Mouse (Mus musculus) heart, adult 18-20 months (tissue): ENCODE data around the gene Prickle4. TPM values are rescaled to one million over a fixed set of nuclear protein-coding genes. Genes with fewer than 3 reads are reported as not detected.
"Not testable (repeated sequence)": the region's sequence is repeated elsewhere in the genome, so short reads cannot be mapped to it uniquely, and the experiment has no call there.

Experiments used
- DNase-seq, 2 experiments: peaks; one replicate each; pipeline ENCODE4 v3.0.0; 2021 to 2022; ENCODE audit warnings: mixed read lengths in 1 of 2
- total RNA-seq, 2 experiments: library from RNA; stranded (reverse); gene quantifications; 2 replicates each; pipeline ENCODE4 v1.2.3; 2021

Gene Prickle4
- total RNA-seq, 2 experiments from 2014 or later: 4.3 to 5.1 TPM

DNA sequence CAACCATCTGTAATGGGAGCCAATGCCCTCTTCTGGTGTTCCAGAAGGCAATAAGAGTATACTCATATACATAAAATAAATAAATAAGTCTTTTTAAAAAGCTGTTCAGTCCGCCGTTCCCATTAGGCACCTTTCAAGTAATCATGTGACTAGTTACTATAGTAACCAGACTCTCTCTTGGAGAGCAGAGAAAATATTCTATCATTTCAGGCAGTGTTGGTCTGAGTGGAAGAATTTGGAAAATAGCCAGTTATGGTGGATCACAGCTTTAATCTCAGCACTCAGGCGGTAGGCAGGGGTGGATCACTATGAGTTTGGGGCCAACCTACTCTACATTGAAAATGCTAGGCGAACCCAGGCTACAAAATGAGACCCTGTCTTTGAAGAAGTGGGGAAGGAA is 25.4 kb downstream of the Prickle4 start:
- no peak for DNase-seq

DNA sequence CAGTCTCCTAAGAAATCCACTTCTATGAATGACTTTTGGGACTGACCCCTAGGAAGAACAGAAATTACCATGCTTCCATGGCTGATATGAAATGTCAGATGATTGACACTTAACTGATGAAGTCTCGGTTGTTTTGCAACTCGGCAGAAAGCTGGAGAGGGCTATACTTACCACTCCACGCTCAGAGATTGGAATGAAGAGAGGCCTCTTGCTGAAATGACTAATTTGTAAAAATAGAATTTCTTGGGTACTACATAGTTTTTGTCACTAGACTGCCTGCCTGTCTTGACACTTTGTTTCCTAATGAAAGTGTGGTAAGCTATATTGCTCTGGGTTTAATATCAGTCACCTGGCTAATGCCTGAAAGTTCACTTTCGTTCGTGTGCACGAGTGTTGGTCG is 30.1 kb downstream of the Prickle4 start:
- no peak for DNase-seq

DNA sequence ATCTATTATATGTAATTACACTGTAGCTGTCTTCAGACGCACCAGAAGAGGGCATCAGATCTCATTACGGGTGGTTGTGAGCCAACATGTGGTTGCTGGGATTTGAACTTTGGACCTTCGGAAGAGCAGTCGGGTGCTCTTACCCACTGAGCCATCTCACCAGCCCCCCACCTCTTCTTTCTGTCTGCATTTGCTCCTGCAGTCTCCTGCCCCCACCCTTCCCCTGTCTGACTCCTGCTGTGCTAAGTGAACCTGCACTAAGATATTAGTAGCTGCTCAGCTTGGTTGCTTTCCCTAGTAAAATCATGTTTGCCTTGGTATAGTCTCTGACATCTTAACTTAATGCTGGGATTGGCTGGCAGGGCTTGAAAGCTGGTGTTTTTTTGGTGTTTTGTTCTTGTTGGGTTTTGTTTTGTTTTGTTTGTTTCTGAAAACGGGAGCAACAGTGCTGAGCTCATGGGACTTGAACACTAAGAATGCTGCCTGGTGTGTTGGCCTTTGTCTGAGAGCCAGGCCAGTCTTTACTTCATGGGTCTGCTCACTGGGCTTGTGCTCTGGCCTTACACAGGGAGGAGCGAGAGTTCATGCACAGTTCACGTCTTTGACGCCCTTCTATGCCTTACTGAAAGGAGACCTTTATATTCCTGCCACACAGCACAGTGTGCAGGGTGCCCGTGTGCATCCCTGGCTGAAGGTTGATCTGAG is 31.4 kb downstream of the Prickle4 start:
- DNase-seq: no peak

DNA sequence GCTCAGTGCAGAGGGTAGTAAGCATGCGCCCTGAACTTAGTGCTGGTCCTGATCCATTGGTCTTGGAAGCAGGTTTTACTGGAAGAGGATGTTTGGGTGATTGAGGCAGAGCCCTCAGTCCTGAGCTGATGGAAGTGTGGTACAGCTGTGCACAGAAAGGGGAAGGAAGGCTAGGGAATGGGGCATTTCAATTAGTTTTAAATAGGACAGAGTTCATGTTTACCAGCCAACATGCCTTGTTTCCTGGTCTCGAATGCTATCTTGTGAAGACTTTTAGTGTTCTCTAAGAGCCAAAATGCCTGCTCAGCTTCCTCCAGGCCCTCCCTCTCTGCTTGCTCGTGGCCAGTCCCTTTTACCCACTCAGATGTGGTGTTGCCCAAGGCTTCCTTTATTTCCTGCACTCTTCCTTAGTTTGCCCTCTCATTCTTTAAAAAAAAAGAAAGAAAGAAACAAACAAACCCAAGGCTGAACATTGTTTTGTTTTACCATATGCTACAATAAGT is 35.7 kb downstream of the Prickle4 start:
- DNase-seq: peak in 1 of 2 experiments; percentile 34

DNA sequence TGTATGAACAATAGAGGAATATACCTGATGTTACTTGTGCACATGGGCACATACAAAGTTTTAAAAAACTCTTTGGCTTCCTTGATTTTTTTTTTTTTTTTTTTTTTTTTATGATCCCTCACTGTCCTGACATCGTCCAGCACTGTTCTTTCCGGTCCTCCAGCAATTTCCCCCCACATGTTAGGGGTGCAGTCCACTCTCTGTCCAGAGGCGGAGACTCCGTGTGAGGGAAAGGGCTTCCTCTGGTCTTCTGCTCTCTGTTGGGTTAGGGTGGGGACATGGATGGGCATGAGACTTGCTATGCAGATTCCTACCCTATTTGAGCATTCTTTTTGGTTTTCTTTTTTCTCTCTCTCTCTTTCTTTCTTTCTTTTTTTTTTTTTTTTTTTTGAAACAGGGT is 36.6 kb downstream of the Prickle4 start:
- no peak for DNase-seq

DNA sequence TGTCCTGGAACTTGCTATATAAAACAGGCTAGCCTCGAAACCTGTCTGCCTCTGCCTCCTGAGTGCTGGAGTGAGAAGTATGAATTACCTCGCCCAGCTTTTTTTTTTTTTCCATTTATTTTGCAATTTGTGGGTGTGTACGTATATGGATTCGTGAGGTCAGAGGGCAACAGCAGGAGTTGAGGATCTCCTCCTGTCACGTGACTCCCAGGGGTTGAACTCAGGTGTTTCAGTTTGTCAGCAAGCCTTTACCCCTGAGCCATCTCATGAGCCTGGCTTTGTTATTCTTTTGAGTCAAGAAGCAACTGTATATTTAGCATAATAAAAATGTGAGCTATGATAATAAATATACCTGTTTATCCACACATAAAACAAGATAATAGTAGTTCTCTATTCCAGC is 38.8 kb downstream of the Prickle4 start:
- no peak for DNase-seq

DNA sequence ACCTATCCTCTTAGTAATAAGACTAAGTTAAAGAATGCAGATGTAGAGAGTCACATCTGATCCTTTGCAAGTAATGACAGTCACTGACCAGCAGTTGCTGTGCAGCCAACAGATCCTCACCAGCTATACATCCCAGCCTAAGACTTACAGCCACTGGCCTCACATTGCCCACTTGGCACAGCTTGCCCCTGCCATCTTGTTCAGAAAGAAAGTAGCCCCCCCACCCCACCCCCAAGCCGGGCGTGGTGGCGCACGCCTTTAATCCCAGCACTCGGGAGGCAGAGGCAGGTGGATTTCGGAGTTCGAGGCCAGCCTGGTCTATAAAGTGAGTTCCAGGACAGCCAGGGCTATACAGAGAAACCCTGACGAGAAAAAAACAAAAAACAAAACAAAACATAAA is 40.2 kb downstream of the Prickle4 start:
- not testable (repeated sequence) for DNase-seq

DNA sequence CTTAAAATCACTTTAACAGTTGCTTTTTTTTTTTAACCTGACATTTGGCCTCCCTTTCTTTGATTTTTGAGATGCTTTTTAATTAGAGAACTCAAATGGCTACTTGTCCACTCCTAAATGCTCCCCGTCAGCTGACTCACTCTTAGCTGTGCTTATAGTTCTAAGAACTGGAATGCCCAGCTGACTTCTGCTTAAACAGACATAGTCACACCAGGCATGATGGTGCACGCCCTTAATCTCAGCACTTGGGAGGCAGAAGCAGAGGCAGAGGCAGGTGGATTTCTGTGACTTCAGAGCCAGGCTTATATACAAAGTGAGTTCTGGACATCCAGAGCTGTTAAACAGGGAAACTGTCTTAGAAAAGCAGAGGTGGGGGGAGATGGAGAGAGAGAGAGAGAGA is 42.6 kb downstream of the Prickle4 start:
- no peak for DNase-seq

DNA sequence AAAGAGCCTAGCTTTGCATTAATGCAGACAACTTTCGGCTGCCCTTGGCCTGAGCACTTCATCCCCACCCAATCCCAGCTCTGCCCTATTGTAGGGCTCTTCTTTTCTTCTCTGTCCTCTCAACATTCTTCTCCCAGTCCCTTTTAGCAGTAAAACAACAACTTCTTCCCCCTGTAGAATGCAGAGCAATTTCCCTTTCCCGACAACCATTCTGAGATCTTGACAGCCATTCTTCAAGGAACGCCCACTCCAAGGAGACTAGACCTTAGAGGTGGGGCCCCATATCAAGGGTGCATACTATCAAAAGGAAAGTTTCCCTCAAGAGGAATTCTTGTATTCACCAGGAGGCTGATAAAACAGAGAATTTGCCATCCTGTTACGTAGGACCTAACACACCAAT is 45.6 kb downstream of the Prickle4 start:
- no peak for DNase-seq

DNA sequence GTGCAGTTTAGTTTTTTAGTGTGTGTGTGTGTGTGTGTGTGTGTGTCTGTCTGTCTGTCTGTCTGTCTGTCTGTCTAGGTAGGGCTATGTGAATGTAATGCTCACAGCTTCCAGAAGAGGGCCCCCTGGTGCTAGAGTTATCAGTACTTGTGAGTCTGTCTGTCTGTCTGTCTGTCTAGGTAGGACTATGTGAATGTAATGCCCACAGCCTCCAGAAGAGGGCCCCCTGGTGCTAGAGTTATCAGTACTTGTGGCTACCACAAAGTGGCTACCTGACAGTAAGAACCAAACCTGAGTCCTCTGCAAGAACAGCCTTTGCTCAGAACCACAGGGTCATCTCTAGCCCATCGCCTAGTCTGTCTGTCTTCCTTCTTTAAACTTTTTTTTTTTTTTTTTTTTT is 47.9 kb downstream of the Prickle4 start:
- DNase-seq: peak; percentile 39 to 66

DNA sequence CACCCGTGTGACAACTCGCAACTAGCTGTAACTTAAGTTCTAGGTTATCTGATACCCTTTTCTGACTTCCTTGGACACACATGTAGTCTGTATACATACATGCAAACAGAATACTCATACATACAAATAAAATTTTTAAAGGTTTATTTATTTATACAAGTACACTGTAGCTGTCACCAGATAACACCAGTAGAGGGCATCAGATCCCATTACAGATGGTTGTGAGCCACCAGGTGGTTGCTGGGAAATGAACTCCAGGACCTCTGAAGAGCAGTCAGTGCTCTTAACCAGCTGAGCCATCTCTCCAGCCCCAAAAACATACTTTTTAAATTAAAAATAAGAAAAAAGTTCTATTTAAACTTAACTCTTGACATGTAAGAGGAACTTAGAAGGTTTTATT is 51.5 kb downstream of the Prickle4 start:
- no peak for DNase-seq

Other genes starting within 250 kb of the Prickle4 start
- 10 to 100 TPM; 10.2 to 10.4 TPM for gene Taf8, start 192.4 kb downstream of the Prickle4 start, total RNA-seq
- gene Ccnd3, start 189.7 kb downstream of the Prickle4 start, total RNA-seq: 10 to 100 TPM; 83.3 to 87.1 TPM
- gene Bysl, start 83.2 kb downstream of the Prickle4 start, total RNA-seq: 10 to 100 TPM; 13.5 to 16.5 TPM
- gene Med20, start 83.2 kb downstream of the Prickle4 start, total RNA-seq: 10 to 100 TPM; 19.0 to 19.5 TPM
- gene Gm20517, start 83.1 kb downstream of the Prickle4 start, total RNA-seq: 1 to 10 TPM; 1.9 to 3.4 TPM
- 1 to 10 TPM; 1.4 to 3.7 TPM for gene Usp49, start 64.0 kb downstream of the Prickle4 start, total RNA-seq
- gene Tomm6, start 6.3 kb downstream of the Prickle4 start, total RNA-seq: 100 to 1,000 TPM; 118 to 129 TPM
- gene Frs3, start 5.7 kb downstream of the Prickle4 start, total RNA-seq: 1 to 10 TPM; 4.6 to 5.4 TPM
- gene Gm21981, start 281 bp downstream of the Prickle4 start, total RNA-seq: under 1 TPM; 0.40 to 0.75 TPM
- gene Pgc, start 32.1 kb upstream of the Prickle4 start, total RNA-seq: not detected
- gene Tfeb, start 42.3 kb upstream of the Prickle4 start, total RNA-seq: 10 to 100 TPM; 35.0 to 40.0 TPM
- gene Mdfi, start 140.0 kb upstream of the Prickle4 start, total RNA-seq: 1 to 10 TPM in 1 of 2 experiments, under 1 TPM in 1; 0.40 to 1.3 TPM
- gene Foxp4, start 229.9 kb upstream of the Prickle4 start, total RNA-seq: 10 to 100 TPM in 1 of 2 experiments, 1 to 10 TPM in 1; 8.5 to 12.2 TPM